Mouse (Mus musculus) embryonic facial prominence, embryonic 15.5 days (tissue): ENCODE measurements at regions not wholly inside any gene's neighbourhood (a gene's known extent, or its start where the extent isn't known, plus 50 kb on each side); places are given as distances from the start of the nearest gene placed in this dataset.

Source experiments
- ATAC-seq: fragments of 200-750 bp; cut with Nextera tagmentation; 2 replicates; pipeline ENCODE4 v1.8.0; 2017; ENCODE audit warnings: low read depth, moderate TSS enrichment; ENCODE audit not compliant: insufficient number of reproducible peaks, low FRiP score, low TSS enrichment
- H3K27ac ChIP-seq: fragments of 300-500 bp; sonication (generic); replicated peaks from 2 replicates; pipeline ENCODE4 v1.5.1; 2015; ENCODE audit warnings: mild to moderate bottlenecking, inconsistent platforms
- H3K27me3 ChIP-seq: fragments of 300-500 bp; sonication (generic); 2 replicates; pipeline ENCODE4 v1.6.1; 2015; ENCODE audit warnings: inconsistent platforms
- H3K36me3 ChIP-seq: fragments of 300-500 bp; sonication (generic); 2 replicates; pipeline ENCODE4 v1.6.1; 2015; ENCODE audit warnings: mild to moderate bottlenecking, inconsistent platforms
- H3K4me1 ChIP-seq: fragments of 300-500 bp; sonication (generic); 2 replicates; pipeline ENCODE4 v1.6.1; 2015; ENCODE audit warnings: inconsistent platforms
- H3K4me2 ChIP-seq: fragments of 300-500 bp; sonication (generic); replicated peaks from 2 replicates; pipeline ENCODE4 v1.6.1; 2015; ENCODE audit warnings: mild to moderate bottlenecking, inconsistent platforms
- H3K4me3 ChIP-seq: fragments of 300-500 bp; sonication (generic); replicated peaks from 2 replicates; pipeline ENCODE4 v1.5.1; 2015; ENCODE audit warnings: mild to moderate bottlenecking, inconsistent platforms
- H3K9ac ChIP-seq: fragments of 300-500 bp; sonication (generic); 2 replicates; pipeline ENCODE4 v1.6.1; 2015; ENCODE audit warnings: inconsistent platforms
- H3K9me3 ChIP-seq: fragments of 300-500 bp; sonication (generic); replicated peaks from 2 replicates; pipeline ENCODE4 v1.6.1; 2016; ENCODE audit warnings: inconsistent platforms
- WGBS: fragments of 180-500 bp; shearing (Covaris S2); methylation state at CpG from one replicate; pipeline ENCODE4 v1.1.7; 2015; 5-methylcytosine and 5-hydroxymethylcytosine counted together

DNA sequence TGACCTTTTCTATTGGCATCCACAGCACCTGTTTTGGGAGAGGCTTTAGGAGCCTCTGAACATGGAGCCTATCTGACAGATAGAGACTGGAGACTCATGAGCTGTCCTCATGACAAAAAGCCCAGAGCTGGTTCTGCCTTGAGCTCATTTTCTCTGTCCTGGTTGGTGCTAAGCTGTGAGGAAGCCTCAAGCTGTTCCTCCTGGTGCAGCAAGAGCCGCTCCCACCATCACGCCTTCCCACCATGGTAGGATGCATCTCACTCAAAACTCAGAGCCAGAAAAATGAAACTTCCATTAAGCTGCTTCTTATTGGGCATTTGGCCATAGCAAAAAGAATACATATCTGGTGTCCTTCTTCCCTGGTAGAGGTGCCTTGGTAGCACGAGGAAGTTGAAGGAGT, 55.0 kb upstream of the Slc24a4 start:
- Histone ChIP-seq H3K9me3 (no peaks in the 10 kb centered on the region), H3K4me2 (no peak overlapping the region), H3K4me1 (no peaks in the 10 kb centered on the region), H3K9ac (no peak overlapping the region), H3K36me3 (no peaks in the 10 kb centered on the region), H3K4me3 (no peak overlapping the region), H3K27ac (no peak overlapping the region), H3K27me3 (no peaks in the 10 kb centered on the region)
- no peak for ATAC-seq
- 83% methylated on average over 3 of the region's 3 CpGs for WGBS

DNA sequence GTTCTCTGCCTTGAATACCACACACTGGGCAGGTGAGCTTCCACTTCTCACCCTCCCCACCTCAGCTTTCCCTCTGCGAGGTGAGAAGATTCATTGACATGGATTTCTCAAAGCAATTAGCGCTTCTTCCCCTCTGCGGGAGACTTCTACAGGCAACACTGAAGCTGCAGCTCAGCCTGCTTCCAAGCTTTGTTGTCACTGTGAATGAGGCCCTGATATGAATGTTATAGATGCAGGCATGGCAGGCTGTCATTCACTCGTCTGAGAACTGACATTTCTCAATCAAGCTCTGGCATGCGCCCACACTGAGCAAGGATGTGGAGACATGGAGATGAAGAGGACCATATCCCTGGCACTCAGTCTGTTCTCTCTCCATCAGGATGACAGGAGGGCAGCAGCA, 52.2 kb upstream of the Slc24a4 start:
- Histone ChIP-seq H3K4me1 (no peaks in the 10 kb centered on the region), H3K9ac (no peak overlapping the region), H3K4me3 (no peak overlapping the region), H3K27me3 (no peaks in the 10 kb centered on the region), H3K27ac (no peak overlapping the region), H3K36me3 (no peaks in the 10 kb centered on the region), H3K9me3 (no peaks in the 10 kb centered on the region), H3K4me2 (no peak overlapping the region)
- no peak for ATAC-seq
- WGBS = 61% methylated on average over 5 of the region's 5 CpGs
